Mouse (Mus musculus) R1 (cell line): ENCODE data around the gene Fhad1.

ENCODE experiments used
- DNase-seq: peaks from one replicate; pipeline ENCODE4 v3.0.0-alpha.2; 2018; ENCODE audit warnings: low read depth, low spot score

Gene Fhad1

DNA sequence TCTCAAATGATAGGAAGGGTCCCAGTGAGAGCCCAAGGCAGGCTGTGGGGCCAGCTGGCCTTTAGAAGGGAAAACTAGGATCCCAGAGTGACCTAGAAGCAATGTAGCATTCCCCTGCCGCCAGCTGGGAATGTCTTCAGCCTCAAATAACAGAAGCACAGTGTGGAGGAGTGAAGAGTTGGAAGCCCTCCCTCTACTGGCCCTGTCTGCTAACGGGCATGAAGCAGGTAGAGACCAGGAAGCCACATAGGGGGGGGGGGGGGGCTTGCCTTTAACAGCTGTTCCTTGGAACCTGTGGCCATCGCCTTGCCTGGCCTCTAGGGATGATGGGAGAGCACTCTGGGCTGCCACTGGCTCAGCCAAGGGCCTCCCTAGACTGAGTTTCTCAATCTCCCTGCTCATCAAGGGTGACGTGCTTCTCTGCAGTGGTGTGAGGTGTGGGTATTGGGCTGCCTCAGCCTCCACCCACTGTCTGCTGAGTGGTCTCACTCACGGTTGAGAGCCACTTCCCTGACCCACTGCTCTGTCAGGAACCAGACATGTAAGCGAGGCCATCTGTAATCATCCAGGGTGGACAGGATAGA, 128.4 kb downstream of the Fhad1 start:
- no peak for DNase-seq

DNA sequence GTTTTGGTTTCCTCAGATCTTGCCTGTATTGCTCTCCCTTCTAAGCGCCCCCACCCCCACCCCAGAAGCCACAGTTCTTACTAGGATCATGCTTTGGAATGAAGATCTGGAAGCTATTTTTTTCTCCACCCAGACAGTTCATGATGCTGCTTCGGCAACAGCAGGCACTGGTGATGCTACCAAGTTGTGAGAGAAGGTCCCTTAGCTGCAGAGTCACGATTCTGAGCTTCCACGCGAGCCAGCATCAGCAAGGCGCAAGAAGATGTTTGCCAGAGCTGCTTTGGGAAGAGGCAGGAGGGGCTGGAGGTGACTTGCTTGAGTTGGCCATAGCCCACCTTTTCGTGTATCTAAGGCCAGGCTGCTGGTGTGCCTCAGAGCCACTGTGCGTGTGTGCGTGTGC, 129.4 kb downstream of the Fhad1 start:
- no peak for DNase-seq

DNA sequence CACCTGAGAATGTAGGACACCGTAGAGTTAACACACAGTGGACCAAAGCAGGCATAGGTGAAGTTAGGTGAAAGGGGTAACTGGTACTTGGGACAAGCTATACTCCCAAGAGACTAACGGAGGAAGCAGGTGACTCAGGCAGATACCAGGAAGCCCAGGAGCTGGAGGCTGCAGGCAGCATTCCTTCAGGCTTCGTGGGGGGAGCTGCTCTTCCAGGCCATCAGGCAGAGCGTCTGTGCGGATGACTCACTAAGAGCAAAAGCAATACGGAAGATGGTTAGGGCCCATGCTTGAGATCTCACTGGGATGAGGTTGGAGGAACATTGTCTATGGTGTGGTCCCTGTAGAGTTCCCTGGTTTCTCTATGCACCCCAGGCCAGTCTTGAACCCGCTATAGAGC, 132.0 kb downstream of the Fhad1 start:
- no peak for DNase-seq

DNA sequence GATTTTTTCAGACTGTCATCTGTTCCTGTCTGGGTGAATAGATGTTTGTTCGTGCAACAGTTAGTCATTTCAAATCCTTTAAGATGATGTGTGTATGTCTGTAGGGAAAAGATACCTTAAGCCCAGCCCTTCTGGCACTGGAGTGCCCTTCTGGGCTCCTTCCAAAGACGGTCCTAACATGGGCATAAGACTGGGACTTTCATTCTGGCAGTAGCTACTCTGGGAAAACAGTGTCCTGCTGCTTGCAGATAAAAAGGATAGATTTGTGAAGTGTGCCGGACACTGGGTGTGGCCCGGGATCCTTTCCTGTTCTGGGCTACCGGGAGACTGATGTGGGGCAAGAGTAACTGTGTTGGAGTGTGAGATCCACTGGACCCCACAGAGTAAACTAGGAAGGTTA, 132.9 kb downstream of the Fhad1 start:
- no peak for DNase-seq

DNA sequence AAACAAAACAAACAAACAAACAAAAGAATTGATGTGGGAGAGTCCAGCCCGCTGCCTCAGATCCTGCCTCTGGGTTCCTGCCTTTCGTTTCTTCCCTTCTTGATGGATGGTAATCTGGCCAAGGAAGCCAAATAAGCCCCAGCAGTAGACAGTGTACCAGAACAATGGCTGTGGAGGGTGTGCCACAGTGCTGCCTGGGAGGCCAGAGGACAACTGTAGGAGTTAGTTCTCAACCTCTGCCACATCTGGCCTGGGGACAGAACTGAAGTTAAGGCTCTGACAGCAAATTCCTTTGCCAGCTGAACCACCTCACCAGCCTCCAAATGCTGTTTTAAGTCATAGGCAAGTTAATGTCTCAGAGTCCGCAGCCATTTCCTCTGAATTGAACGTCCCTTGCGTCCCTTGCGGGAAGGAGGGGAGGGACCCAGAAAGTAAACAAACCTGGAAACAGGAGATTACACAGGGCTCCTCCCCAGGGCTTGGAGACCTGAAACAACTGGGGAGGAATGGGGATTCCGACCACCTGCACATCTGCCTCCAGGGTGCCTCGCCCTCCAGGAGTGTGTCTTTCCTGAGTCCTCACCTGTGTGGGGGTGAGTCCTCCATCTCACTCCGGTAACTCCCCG, 133.5 kb downstream of the Fhad1 start:
- DNase-seq, result no peak

DNA sequence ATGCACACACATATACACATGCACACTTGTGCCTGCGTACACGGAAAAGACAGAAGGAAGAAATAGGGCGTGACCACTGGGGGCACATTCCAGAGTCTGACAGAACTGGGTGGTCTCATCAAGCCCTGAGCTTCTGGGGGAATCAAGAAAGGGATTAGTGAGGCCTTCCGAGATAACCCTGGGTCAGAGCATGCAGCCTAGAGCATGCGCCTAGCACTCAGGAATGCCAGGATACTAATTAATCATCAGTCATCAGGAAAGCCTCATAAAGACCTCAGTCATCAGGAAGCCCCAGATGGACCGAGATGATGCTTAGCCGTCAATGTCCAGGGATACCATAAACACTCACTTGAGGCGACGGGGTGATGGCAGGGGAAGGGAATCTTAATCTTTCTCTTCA, 135.0 kb downstream of the Fhad1 start:
- DNase-seq, result no peak

DNA sequence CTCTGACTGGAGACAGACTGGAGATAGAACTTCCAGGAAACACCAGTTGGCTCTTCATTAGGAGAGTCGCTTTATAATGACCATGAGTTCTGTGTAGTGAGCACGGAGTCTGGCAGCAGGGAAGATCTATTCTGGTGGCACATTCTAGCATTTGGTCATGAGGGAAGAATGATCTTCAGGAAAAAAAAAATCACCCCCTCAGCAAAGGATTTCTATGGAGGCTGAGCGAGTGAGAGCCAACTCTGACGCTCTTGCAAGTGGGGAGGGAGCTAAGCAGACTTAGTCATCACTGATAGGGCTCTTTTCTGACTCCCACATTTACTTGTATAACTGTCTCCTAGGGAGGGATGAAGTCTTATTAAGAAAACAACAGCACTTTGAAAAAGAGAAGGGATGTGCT, 135.8 kb downstream of the Fhad1 start:
- DNase-seq, result no peak

DNA sequence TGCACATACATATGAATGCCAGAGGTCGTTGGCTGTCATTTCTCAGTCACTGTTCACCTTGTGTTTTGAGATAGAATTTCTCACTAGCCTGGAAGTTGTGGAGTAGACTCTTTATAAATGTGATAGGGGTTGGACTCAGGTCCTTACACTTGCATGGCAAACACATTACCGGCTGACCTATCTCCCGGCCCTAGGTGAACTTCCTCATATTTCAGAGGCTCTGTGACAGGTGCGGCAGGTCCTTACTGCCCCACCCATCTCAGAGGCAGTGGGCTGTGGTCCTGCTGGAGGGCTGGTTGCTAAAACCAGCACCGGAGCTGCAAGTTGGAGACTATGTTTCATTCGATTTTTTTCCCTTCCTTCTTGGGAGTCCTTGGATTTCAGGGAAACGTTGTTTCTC, 136.3 kb downstream of the Fhad1 start:
- no peak for DNase-seq

DNA sequence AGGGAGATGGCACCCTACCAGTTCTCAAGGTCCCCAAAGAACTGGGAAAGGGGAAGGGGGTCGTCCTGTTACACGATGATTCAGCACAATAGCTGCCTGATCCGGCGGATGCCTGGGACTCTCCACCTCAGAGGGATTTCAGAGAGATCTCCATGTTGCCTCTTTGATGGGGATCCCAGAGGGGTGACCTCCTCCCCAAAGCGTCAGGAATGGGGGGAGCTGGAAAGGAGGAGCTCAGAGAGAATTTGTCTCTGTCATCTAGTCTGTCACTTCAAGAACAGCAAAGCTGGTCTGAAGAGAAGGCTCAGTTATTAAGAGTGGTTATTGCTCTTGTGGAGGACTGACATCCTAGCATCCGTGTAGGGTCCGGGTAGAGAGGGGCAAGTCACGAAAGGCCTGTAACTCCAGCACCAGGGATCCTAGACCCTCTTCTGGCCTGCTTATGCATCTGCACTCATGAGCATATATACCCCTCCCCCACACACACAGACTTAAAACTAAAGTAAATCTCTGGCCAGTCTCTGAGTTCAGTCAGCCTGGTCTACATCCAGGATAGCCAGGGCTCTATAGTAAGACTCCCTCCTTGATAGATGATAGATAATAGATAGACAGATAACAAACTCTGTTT, 139.3 kb downstream of the Fhad1 start:
- DNase-seq, result peak; percentile 54

DNA sequence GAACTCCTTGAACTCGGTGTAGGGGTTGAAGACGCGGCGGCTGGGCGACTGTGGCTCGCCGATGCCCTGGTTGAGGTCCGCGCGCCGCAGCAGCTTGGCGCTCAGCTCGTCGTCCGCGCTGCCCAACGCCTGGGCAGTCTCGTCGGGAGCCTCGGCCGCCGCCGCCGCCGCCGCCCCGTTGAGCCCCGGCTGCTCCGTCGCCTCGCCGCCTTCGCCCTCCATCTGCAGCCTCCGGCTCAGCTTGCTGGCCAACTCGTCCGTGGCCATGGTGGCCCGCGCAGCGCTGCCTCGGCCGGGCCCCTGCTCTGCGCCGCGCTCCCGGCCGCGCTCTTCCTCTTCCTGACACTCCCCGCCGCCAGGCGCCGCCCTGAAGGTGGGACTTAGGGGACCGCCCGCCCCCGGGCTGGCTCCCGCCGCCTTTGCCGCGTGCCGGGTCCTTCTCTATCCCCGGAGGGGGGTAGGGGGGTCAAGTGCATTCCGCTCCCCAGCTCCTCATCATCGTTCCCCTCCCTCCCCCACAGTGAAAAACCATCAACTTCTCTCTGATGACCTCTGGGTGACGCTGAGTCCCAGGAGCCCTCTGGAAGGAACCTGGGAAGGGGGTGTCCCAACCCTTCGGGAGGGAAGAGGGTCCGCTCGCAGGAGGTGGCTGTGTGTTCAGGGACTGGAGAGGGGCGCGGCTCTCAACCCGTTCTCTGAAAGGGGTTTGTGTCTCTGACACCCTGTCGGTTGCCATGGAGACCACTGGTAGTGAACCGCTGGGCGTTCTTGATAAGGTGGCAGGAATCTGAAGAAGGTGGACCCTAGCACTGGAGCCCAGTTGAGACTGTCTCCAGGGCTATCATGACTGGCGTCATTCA, 140.1 kb downstream of the Fhad1 start, which contains the start of gene Efhd2:
TSS of gene Efhd2 (minus strand) at position 320 of the 860 bp plus-strand sequence.
- DNase-seq, result peak; percentile 96

DNA sequence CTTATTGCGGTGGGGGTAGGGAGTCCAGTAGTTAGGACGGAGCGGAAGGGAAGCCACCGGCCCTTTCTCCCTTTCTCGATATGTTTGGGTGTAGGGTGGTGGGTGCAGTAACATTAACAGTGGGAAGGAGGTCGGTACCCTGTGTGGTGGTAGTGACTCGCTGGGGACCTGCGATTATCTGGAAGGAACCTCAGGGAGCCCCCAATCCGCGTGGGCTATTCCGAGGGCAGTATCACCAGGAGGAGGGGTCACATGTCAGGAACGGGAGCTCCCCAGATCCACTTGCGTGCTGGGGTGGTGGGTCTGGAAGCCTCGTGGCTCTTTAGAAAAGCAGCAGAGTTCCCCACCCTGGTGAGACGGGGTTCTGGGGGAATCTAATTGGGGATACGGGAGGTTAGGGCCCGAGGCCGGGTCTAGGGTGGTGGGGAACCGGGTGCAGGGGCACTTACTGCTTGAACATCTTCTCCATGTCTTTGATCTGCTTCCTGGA, 140.7 kb downstream of the Fhad1 start:
- DNase-seq, result no peak

DNA sequence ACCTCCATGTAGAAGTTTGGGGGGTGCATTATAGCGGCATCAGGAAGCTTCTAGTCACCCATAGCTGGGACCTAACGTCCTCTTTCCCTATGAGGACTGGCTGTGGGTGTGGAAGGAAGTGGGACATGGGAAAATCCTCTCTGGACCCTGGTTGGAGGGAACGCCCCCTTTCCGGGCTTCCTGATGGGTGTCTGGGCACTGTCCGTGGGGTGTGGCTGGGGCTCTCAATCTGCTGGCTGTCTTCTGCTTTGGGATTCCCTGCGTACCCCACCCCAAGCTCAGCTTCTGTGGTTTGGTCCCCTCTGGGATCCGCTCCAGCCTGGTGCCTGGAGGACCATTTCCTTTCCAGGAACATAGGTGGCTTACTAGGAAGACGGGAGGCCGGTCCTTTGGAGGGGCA, 141.9 kb downstream of the Fhad1 start:
- DNase-seq, result no peak

DNA sequence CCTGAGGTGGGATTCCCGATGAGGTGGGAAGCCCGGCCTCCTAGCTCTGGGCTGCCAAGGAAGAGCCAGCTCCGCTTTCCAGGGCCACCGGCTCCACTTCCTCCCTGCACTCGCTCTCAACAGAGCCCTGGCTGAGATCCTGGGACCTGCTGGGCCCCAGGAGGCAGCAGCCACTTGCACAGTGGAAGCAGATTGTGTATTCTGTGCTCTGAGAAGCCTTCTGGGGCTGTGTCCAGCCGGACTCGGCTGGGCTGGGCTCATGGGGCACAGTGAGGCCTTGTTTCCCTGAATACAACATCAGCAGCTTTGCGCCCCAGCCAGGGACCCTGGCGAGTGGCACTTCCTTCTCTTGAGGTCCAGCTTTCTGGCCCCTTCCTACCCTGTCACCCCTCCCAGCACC, 143.0 kb downstream of the Fhad1 start:
- DNase-seq, result no peak

DNA sequence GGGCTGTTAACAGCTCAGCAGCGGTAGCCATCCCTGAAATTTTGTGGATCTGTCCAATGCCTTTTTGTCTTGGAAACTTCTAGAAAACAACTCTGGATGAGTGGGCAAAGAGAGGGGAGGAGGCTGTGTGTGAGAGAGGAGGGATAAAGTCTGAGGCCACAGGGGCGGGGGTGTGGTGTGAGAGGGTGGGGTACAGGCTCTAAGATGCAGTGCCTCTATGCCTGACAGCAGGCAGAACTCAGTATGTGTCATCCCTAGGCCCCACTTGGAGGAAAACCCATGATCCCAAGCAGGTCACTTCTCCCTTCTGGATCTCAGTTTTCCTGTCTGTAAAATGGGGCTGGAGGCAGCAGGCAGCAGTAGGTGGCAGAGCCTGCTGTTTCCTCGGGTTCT, 143.6 kb downstream of the Fhad1 start:
- DNase-seq, result no peak

DNA sequence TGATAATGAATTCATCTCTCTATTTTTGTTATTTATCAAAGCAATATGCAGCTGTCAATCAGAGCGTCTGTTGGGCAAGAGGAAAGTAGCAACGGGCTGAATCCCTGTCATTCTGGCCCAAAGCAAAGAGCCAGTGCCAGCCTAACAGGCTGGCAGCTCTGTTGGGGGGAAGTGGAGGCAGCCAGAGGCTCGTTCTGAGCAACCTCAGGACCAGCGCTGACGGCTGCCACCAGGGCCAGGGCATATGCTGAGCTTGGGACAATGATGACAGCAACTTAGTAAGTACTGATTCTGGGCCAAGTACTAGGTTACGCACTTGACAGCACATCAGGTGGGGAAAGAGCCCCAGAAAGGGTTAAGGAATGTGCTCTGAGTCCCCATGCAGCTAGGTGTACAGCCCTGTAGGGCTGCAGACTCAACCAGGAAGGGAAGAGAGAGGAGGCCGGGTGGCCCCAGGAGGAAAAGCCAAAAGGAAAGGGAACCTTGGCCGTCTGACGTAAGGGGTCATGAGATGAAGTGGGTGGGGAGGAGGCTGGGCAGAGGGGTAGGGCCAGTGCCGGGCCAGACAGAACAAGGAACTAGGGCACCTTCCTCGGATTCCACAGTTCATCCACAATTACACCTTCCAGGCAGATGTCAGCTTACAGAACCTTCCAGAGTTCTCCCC, 144.1 kb downstream of the Fhad1 start:
- DNase-seq, result no peak

DNA sequence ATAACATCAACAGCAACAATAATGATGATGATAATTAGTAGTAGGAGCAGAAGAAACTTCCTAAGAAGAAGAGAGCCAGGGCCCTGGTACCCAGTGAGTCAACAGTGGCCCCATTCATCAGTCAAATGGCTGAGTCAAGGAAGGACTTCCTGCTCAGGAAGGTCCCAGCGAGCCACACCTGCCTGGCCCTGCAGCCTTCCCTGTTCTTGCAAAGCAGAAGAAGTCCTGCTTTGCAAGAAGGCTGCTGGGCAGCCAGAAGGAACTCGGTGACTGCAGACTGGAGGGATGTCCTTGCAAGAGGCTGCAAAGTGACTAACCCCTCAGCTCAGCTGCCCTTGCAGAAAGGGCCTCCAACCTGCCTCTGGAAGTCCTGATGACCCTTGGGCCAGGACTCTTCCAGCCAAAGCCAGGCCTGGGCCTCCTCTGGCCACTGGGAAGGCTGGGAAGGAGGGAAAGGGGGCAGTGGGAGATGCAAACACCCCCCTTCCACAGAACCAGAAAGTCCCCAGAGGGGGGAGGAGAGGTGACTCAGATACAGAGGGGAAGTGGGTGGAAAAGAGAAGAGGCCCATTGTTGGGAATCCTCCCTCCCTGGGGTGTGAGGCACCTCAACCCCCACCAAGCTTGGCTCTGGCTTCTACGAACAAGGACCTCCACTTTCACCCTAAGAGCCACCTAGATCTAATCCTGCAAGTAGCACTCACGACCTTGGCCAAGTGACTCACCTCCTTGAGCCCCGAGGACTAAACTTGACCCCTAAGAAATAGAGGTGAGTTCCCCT, 145.3 kb downstream of the Fhad1 start:
- DNase-seq, result no peak

DNA sequence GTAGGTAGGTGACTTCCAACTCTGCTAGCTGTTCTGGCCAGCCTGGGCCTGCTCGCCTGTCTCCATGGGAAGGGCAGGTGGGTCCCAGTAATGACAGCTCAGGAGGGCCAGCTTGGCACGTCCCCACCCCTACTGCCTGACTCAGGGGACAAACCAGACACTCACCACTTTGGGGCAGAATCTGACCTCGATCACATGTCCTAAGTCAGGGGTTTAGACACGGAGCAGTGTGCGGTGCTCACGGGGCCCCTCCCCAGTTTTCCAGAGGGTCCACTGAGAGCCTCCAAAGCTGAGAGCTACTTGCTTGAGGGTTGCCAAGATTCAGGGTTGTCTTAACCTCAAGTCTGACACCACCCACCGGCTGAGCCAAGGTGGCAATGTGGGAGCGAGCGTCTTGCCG, 146.8 kb downstream of the Fhad1 start:
- no peak for DNase-seq

DNA sequence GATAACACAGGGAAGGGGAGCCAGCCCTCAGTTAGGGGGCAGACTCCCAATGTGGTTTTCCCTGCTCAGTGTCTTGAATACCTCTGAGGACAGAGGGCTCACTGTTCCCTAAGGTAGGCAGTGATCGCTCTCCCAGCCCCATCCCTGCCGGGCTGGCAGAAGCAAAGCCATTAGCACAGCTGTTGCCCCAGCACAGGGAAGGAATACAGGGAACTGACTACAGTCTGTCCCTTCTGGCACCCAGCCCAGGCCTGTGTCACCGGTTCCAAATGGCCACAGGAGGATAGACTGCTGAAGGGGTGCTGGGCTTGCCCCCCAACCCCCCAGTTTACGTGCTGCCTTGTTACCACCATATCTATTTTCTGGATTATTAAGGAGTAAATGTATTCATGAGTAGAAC, 147.4 kb downstream of the Fhad1 start:
- no peak for DNase-seq

DNA sequence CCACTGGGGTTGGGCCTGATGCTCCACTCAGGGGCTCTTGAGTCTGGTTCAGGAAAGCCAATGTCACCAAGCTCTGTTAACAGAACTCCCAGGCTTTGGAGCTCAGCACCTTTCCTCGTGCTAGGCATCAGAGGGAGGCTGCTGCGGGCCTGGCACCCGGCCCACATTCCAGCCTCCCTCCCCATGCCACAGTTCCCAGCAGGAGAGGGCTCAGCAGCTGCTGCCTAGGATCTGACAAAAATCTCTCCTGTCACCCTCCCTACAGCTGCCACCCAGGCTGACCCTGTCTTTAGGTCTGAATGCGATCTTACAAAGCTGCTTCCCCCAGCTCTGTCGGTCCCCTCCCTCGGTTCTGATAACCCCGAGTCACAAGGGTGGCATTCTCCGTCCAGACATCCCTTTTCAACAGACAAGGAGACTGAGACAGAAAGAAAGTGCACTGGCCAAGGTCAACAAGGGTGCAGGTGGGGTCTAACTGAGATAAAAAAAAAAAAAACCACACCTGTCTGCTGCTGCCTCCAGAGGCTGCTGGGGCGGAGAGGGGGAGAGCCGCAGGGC, 147.9 kb downstream of the Fhad1 start:
- DNase-seq, result no peak

DNA sequence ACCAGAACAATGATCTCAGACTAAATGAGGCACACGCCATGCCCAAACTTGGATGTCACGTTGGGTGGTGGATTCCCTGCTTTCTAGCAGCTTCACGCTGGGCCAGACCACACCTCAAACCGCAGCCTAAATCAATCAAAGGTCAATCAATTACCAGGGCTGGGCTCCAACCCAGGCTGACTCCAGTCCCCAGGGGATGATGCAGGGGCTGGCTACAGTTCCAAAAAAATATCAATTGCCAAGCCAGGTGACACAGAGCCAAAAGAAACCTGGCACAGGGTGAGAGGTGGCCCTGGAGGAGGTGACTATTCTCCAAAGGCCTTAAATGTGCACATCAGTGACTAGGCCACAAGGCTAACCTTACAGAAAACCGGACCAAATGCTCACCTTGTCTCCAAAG, 149.3 kb downstream of the Fhad1 start:
- DNase-seq, result no peak

DNA sequence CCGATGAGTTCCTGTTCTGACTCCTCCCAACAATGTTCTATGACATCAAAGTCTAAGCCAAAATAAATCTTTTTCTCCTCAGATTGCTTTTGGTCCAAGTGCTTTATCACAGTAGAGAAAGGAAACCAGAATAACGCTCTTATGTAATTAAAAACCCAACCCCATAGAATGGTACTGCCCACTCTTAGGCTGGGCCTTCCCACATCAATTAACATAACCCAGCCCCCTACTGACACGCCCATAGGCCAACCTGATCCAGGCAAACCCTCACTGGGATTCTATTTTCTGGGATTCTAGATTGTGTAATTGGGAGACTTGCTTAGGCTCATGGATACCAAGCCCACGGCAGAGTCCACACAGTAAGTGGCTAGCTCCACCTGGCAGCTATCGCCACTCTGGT, 149.9 kb downstream of the Fhad1 start:
- peak; percentile 80 for DNase-seq
